Mouse (Mus musculus): Measurements from ENCODE around the gene Ptpre. TPM values are rescaled to one million over a fixed set of nuclear protein-coding genes. Genes with fewer than 3 reads are reported as not detected.

The Ptpre gene
- polyA plus RNA-seq, 1 experiment from 2014 or later, result 2.7 TPM

DNA sequence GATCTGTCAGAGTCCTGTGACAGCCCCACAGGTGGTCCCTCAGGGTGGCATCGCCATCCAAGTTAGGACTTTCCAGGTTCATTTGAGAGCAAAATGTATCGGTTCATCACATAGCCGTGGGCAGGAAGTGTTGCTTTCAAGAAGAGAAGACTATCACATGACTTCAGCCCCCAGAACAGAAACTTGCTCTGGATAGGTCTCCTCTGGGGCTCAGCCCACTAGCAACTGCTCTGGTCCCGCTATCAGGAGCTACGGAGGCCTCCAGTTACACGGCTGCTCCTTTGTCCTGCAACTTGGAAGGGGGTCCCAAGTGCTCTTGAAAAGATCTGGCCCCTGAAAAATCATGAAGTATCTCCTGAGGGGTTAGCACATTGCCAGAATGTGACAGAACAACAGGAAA lies 109.7 kb downstream of the Ptpre start:
- no peaks in the 10 kb centered on the region for H3K36me3 ChIP-seq
- no peak for ATAC-seq (ENCODE audit: insufficient number of reproducible peaks, low FRiP score)
- no peak overlapping the region for H3K4me2 ChIP-seq
- H3K9ac ChIP-seq, result no peak overlapping the region
- H3K27me3 ChIP-seq (replicated peaks), result no peaks in the 10 kb centered on the region
- 77% methylated on average over 6 of the region's 6 CpGs for WGBS
- no peaks in the 10 kb centered on the region for H3K4me1 ChIP-seq (replicated peaks)
- peaks cover 3% of the 10 kb centered on the region for H3K9me3 ChIP-seq (replicated peaks)
- H3K27ac ChIP-seq (ENCODE audit: poor library complexity, severe bottlenecking), result no peak overlapping the region
- no peak overlapping the region for H3K4me3 ChIP-seq

DNA sequence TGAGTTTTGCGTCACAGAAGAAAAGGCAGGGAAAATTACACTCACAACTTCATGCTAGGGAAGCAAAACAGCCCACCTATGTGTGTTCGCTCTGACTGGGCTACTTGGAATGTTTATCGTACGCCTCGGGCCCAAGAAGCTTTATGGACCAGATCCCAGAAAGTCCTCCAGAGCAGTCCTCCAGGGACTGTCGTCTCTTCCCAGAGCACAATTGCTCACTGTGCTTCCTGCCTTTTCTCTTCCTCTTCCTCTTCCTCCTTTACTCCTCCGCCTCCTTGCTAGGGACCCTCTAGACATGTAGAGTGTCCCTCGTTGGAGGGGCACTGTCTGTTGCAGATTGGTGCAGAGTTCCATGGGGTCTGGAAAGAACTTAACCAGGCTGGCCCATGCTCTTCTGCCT lies 111.5 kb downstream of the Ptpre start:
- 76% methylated on average over 8 of the region's 8 CpGs for WGBS
- H3K9me3 ChIP-seq (replicated peaks), result peaks cover 3% of the 10 kb centered on the region
- H3K9ac ChIP-seq, result no peak overlapping the region
- H3K4me1 ChIP-seq (replicated peaks), result no peaks in the 10 kb centered on the region
- H3K27me3 ChIP-seq (replicated peaks), result peaks cover 7% of the 10 kb centered on the region; the same call in 1 of the 2 replicates
- H3K4me3 ChIP-seq, result no peak overlapping the region
- H3K4me2 ChIP-seq, result no peak overlapping the region
- no peak for ATAC-seq (ENCODE audit: insufficient number of reproducible peaks, low FRiP score)
- no peak overlapping the region for H3K27ac ChIP-seq (ENCODE audit: poor library complexity, severe bottlenecking)
- H3K36me3 ChIP-seq, result no peaks in the 10 kb centered on the region

DNA sequence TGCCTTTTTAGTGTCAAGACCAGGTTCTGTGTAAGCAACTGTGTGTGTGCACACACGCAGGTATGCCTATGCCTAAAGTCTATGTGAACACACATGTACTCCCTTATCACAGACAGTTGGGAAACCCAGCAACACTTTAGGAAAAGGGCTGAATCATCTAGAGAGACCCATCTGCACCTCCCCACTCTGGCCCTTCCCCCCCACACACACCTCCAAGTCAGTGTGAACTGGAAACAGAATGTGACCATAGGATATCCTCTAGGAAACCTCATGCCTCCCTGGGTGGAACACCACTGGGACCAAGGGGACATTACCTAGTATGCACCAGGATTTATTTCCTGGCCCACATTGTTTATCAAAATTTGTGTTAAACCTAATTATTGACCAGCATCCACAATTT lies 112.0 kb downstream of the Ptpre start:
- Histone ChIP-seq H3K9me3 (replicated peaks) (peaks cover 3% of the 10 kb centered on the region), H3K4me3 (no peak overlapping the region)
- WGBS, result 71% methylated on average over 1 of the region's 1 CpGs

DNA sequence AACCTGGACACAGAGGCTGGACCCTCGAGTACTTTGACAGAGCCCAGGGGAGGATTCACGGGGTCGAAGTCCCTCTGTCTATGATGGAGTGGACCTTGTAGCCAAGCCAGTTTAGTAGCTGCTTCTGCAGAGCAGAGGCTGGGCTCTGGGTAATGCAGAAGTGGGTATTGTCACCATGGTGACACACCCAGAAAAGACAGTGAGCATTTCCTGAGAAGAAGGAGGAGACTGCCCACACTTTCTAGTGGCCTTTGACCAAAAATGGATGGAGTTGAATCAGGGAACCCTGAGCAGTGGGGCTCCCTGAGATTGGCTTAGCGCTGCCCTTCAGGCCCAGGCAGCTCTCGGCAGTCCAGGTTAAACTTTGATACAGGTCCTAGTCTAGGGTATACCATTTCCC lies 112.8 kb downstream of the Ptpre start:
- no peak for ATAC-seq (ENCODE audit: insufficient number of reproducible peaks, low FRiP score)
- WGBS, result 75% methylated on average over 5 of the region's 5 CpGs
- Histone ChIP-seq H3K4me3 (no peak overlapping the region), H3K9me3 (replicated peaks) (peaks cover 3% of the 10 kb centered on the region), H3K9ac (no peak overlapping the region), H3K4me1 (replicated peaks) (no peaks in the 10 kb centered on the region), H3K36me3 (no peaks in the 10 kb centered on the region), H3K27ac (ENCODE audit: poor library complexity, severe bottlenecking) (no peak overlapping the region), H3K4me2 (no peak overlapping the region), H3K27me3 (replicated peaks) (peaks cover 7% of the 10 kb centered on the region; the same call in 1 of the 2 replicates)

More for the DNA sequence above, 112.0 kb downstream of the Ptpre start:
- no peaks in the 10 kb centered on the region for H3K4me1 ChIP-seq (replicated peaks)
- H3K4me2 ChIP-seq, result no peak overlapping the region
- H3K27me3 ChIP-seq (replicated peaks), result peaks cover 7% of the 10 kb centered on the region; the same call in 1 of the 2 replicates
- no peaks in the 10 kb centered on the region for H3K36me3 ChIP-seq
- H3K27ac ChIP-seq (ENCODE audit: poor library complexity, severe bottlenecking), result no peak overlapping the region
- ATAC-seq (ENCODE audit: insufficient number of reproducible peaks, low FRiP score), result no peak
- H3K9ac ChIP-seq, result no peak overlapping the region

DNA sequence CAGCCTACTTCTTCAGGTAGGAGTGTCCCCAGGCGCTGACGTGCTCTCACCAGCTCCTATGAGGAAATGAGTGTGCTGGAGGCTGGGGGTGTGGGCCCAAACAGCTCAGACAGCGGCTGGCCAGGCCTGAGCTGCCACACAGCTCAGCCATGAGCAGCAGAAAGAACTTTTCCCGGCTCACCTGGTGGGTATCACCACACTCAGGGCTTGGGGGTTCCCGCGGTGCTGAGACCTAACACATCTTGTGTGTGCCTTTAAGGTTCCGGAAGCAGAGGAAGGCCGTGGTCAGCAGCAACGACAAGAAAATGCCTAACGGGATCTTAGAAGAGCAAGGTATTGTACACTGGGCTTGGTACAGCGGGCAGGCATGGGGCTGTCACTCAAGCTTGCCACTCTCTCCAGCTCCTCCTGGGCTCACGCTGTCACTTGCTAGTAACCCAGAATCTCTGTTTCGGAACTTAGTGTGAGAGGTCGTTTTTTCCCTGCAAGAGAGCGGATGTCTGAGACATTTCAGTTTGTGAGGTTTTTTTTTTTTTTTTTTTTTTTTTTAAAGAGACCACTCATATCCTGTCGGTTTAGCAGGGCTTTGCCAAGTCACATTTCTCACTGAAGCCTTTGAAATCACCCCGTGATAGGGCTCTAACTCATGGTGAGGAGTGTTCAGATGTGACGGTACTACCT lies 114.7 kb downstream of the Ptpre start:
- Histone ChIP-seq H3K27ac (ENCODE audit: poor library complexity, severe bottlenecking) (0 out of 2 replicates have a peak overlapping the region, but pooled peaks have one; percentile 20), H3K27me3 (replicated peaks) (peaks cover 7% of the 10 kb centered on the region; the same call in 1 of the 2 replicates), H3K9ac (no peak overlapping the region), H3K4me1 (replicated peaks) (peaks cover under 1% of the 10 kb centered on the region; the same call in 1 of the 2 replicates), H3K4me3 (peak overlapping the region; percentile 9; the same call in 1 of the 2 replicates), H3K9me3 (replicated peaks) (peaks cover 3% of the 10 kb centered on the region), H3K36me3 (no peaks in the 10 kb centered on the region), H3K4me2 (peak overlapping the region; percentile 37)
- 52% methylated on average over 18 of the region's 18 CpGs for WGBS
- ATAC-seq (ENCODE audit: insufficient number of reproducible peaks, low FRiP score), result peak; percentile 16; the same call in 1 of the 2 replicates

DNA sequence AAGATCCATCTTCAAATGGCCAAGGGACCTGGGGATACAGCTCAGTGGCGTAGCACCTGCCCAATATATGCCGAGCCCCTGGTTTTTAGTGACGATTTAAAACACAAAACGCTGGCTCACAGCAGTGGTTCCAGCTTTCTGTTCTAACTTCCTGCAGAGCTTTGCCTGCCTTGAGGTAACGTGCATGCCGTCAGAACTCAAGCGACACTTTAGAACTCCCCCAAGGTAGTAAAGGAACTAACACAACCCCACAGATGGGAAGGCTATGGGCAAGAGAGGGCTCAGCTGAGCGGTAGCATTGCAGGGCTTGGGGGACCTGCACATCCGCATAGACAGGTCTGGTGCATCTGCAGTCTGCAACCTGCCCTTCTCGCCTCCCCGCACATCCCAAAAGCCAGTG lies 115.5 kb downstream of the Ptpre start:
- peaks cover 6% of the 10 kb centered on the region; the same call in 1 of the 2 replicates for H3K4me1 ChIP-seq (replicated peaks)
- no peaks in the 10 kb centered on the region for H3K36me3 ChIP-seq
- H3K4me3 ChIP-seq, result no peak overlapping the region
- H3K9ac ChIP-seq, result no peak overlapping the region
- H3K27me3 ChIP-seq (replicated peaks), result peaks cover 7% of the 10 kb centered on the region; the same call in 1 of the 2 replicates
- WGBS, result 70% methylated on average over 11 of the region's 11 CpGs
- H3K4me2 ChIP-seq, result no peak overlapping the region
- no peak for ATAC-seq (ENCODE audit: insufficient number of reproducible peaks, low FRiP score)
- no peak overlapping the region for H3K27ac ChIP-seq (ENCODE audit: poor library complexity, severe bottlenecking)
- H3K9me3 ChIP-seq (replicated peaks), result peaks cover 3% of the 10 kb centered on the region

DNA sequence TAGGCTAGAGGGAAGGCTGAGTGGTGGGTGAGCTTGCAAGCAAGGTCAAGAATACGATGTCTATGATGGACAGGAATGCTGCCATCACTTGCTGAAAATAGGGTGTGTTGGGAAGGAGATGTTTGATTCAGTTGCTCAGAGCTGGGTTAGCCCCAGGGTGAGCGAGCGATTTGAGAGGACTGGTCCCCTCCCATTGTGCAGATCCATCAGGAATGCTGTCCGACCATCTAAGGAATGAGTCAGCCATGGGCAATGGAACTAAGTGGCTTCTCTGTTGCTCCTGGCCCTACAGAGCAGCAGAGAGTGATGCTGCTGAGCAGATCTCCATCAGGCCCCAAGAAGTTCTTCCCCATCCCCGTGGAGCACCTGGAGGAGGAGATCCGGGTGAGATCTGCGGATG lies 116.3 kb downstream of the Ptpre start:
- WGBS, result 77% methylated on average over 7 of the region's 7 CpGs
- Histone ChIP-seq H3K4me2 (no peak overlapping the region), H3K9ac (no peak overlapping the region), H3K9me3 (replicated peaks) (no peaks in the 10 kb centered on the region), H3K4me3 (no peak overlapping the region), H3K36me3 (no peaks in the 10 kb centered on the region), H3K27me3 (replicated peaks) (peaks cover 7% of the 10 kb centered on the region; the same call in 1 of the 2 replicates), H3K27ac (ENCODE audit: poor library complexity, severe bottlenecking) (no peak overlapping the region), H3K4me1 (replicated peaks) (peaks cover 6% of the 10 kb centered on the region; the same call in 1 of the 2 replicates)
- no peak for ATAC-seq (ENCODE audit: insufficient number of reproducible peaks, low FRiP score)

DNA sequence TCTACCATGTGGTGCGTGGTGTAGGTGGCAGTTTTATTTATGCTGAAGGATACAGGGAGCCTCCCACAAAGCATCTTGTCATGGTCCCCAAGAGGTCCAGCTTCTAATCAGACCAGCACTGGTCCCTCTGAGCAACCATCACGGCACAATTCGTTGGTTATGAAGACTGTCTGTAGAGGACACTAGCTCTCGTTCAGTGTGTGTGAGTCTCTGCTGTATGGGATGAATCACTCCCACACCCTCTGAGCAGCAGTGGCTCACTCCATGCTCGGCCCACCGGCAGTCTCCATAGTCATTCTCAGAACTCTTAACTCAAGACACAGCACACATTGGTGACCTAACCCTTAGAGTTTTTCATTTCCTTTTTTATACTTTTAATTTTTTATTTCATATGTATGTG lies 117.0 kb downstream of the Ptpre start:
- Histone ChIP-seq H3K9ac (no peak overlapping the region), H3K36me3 (no peaks in the 10 kb centered on the region), H3K27me3 (replicated peaks) (peaks cover 7% of the 10 kb centered on the region; the same call in 1 of the 2 replicates), H3K27ac (ENCODE audit: poor library complexity, severe bottlenecking) (no peak overlapping the region), H3K4me3 (no peak overlapping the region), H3K4me1 (replicated peaks) (peaks cover 6% of the 10 kb centered on the region; the same call in 1 of the 2 replicates), H3K9me3 (replicated peaks) (no peaks in the 10 kb centered on the region), H3K4me2 (no peak overlapping the region)
- ATAC-seq (ENCODE audit: insufficient number of reproducible peaks, low FRiP score), result no peak
- 85% methylated on average over 6 of the region's 6 CpGs for WGBS

DNA sequence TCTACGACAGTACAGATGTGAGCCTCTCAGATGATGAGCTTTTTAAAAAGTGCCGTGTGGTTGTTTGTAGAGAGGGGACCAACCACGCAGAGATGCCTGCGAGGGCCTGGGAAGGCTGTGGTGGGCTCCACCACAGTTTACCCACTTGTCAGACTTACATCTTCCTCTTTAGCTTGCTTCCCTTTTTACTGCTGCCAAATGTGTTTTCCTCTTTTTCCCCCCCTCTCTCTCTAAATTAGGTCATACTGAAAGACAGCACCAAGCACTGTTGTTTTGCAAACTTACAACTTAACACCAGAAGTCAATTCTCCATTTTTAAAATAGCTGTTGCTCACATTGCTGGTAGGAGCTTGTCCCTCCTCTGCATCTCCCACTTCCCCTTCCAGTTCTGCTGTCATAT lies 117.8 kb downstream of the Ptpre start:
- Histone ChIP-seq H3K4me1 (replicated peaks) (peaks cover 6% of the 10 kb centered on the region; the same call in 1 of the 2 replicates), H3K4me3 (no peak overlapping the region), H3K9ac (no peak overlapping the region), H3K4me2 (no peak overlapping the region), H3K27me3 (replicated peaks) (peaks cover 7% of the 10 kb centered on the region; the same call in 1 of the 2 replicates), H3K27ac (ENCODE audit: poor library complexity, severe bottlenecking) (no peak overlapping the region), H3K9me3 (replicated peaks) (no peaks in the 10 kb centered on the region), H3K36me3 (no peaks in the 10 kb centered on the region)
- 82% methylated on average over 4 of the region's 4 CpGs for WGBS
- ATAC-seq (ENCODE audit: insufficient number of reproducible peaks, low FRiP score), result no peak

DNA sequence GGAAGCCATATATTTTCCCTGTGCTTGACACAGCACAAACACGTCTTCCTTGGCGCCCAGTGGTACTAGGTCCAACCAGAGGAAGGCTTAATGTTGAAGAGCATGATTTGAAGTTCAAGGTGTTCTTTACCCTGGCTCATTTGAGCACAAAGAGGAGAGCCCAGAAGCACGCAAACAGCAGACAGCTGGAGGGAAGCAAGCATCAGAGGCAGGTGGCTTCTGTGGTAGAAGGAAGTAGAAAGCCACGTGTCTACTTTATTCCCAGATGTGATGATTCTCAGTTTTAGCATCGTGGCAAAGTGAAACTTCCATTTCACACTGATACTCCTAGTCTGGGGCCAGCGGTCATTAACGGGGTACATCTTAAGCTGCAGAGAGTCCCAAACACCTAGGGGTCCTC lies 120.9 kb downstream of the Ptpre start:
- peaks cover 6% of the 10 kb centered on the region; the same call in 1 of the 2 replicates for H3K4me1 ChIP-seq (replicated peaks)
- no peak overlapping the region for H3K4me2 ChIP-seq
- no peak for ATAC-seq (ENCODE audit: insufficient number of reproducible peaks, low FRiP score)
- H3K4me3 ChIP-seq, result no peak overlapping the region
- H3K9ac ChIP-seq, result no peak overlapping the region
- 0 out of 2 replicates have a peak, but pooled peaks cover 3% of the 10 kb centered on the region for H3K36me3 ChIP-seq
- no peaks in the 10 kb centered on the region for H3K9me3 ChIP-seq (replicated peaks)
- WGBS, result 87% methylated on average over 7 of the region's 7 CpGs
- H3K27me3 ChIP-seq (replicated peaks), result no peaks in the 10 kb centered on the region
- no peak overlapping the region for H3K27ac ChIP-seq (ENCODE audit: poor library complexity, severe bottlenecking)

DNA sequence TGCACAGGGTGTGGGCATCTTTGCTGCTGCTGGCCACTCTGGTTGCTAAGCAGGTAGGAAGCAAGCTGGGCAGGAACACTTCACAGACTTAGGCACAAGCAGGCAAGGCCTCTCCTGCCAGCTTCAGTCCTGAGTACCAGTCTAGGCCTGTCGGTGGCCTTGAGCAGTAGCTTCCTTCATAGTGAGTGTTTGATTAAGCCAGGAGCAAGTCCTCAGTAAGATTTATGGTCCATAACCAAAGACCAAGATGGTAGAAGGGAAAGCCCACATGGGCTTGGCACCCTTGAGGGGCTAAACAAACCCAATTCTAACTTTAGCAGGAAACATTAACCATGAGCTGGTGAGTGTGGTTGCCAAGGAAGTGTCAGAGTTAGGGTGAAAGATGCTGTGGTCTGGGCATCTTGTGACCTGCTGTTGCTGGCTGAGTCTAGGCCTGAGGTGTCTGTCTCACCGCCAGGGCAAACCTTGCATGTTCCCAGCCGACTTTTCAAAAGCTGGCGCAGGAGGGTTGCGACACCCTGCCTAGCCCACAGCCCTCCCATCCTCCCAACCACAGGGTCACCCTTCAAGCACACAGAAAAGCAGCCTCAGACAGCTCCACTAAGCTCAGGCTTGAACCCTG lies 122.1 kb downstream of the Ptpre start:
- 90% methylated on average over 5 of the region's 5 CpGs for WGBS
- Histone ChIP-seq H3K4me1 (replicated peaks) (peaks cover 6% of the 10 kb centered on the region; the same call in 1 of the 2 replicates), H3K27ac (ENCODE audit: poor library complexity, severe bottlenecking) (no peak overlapping the region), H3K4me3 (no peak overlapping the region), H3K4me2 (no peak overlapping the region), H3K36me3 (0 out of 2 replicates have a peak, but pooled peaks cover 3% of the 10 kb centered on the region), H3K9ac (no peak overlapping the region), H3K27me3 (replicated peaks) (no peaks in the 10 kb centered on the region), H3K9me3 (replicated peaks) (no peaks in the 10 kb centered on the region)
- ATAC-seq (ENCODE audit: insufficient number of reproducible peaks, low FRiP score), result no peak

All from heart, embryonic 12.5 days (tissue).